Mouse (Mus musculus): ENCODE data around the gene Nek3.
A peak's percentile ranks its signal among the peaks of the same experiment; 100 is the strongest.

Nek3 gene

DNA sequence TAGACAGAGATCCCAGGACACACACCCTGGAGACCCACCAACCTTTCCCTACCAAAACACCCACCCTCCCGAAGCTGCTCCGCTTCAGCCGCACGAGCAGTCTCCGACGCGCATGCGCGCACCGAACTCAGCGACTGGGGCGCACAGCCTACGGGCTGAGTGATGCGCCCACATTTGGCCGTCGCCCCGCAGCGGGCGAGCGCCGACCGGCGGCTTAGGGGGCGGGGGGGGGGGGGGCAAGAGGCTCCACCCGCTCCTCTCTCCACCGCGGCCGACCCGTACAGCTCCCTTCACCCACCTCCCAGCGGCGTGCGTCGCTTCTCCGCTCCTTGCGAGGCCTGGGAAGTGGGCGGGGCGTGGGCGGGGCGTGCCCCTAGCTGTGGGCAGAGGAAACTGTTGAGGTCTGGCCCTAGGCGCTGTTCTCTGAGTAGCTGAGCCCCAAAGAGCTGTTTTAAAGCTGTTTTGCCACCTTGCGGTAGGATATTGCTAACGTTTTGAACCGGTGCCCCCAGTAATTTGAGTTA is at the start of gene Nek3:
Nek3 (minus strand) TSS at position 356 of the 524 bp plus-strand sequence.
- peak; percentile 97 for DNase-seq (ENCODE audit: inconsistent ontology term)

DNA sequence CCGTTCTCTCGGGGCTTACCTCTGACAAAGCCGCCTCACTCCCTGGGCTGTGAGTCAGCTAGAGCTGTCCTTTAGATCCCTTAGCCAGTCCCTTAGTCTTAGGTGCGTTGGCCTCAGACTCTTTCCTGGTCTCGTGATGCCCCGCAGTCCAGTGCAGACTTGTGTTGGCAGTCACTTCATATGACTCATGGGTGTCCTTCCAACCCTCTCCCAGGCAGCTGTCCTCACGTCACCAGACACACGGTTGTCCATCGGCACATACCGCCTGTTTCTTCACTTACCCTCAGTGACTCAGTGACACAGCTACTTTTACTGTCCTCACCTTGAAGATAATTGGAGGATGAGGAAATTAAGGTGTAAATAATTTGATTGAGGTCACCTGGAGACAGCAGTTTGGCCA is 48.6 kb upstream of the Nek3 start:
- no peak for DNase-seq (ENCODE audit: inconsistent ontology term)

DNA sequence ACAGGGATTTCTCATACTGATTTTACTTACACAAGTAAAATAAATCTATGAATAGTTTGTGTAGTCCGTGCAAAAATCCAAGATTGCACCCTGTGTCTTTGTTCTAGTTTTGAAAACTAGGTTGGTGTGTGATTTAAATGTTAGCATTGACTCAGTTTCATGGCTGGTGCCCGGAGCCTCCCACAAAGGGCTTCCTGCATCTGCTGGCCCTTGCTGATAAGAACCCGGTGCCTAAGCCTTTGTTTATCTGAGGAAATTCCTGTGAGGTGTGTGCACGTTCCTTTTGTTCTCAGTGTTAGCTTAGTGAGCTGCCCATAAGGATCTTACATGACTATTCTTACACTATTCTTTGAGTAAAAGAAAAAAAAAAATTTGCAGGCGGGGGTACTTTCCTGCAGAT is 42.8 kb upstream of the Nek3 start:
- DNase-seq (ENCODE audit: inconsistent ontology term): no peak

DNA sequence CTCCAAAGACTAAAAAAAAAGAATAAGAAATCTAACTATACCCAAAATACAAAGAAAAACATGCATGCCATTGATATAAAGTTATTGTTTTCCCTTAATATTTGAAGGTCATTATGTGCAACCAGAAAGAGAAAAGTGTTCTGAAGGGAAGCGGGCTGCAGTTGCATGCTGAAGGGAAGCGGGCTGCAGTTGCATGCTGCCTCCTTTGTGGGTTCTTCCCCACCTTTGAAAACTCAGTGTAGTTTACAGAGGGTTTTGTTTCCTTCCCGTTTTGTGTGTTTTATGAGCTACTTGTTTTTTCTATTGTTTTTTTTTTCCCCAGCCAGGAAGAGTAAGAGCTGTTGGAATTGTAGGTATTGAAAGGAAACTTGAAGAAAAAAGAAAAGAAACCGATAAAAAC is 41.3 kb upstream of the Nek3 start:
- DNase-seq (ENCODE audit: inconsistent ontology term): no peak

DNA sequence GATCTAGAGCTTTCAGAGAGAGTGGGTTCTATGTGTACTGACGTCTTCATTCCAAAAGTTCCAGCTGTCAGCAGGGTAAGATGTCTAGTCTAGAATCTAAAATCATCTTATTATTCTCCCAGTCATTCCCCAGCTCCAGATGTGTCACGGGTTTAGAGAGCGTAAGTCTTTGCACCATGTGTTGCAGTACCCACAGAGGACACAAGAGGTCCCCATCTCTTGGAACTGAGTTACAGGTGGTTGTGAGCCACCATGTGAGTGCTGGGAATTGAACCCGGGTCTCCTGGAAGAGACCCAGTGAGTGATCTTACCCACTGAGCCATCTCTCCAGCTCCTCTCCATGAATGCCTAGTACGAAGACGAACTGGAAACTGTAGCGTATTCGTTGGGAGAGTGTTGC is 33.2 kb upstream of the Nek3 start:
- no peak for DNase-seq (ENCODE audit: inconsistent ontology term)

DNA sequence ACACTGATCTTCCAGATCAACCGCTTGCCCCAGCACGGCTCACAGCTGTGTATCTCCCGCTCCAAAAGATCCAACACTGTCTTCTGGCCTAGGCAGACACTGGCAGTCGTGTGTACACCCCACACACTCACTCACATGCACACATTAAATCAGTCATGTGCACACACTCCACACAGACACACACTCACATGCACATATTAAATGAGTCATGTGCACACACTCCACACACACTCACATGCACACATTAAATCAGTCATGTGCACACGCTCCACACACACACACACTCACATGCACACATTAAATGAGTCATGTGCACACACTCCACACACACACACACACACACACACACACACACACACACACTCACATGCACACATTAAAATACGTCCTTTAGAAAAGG is 31.7 kb upstream of the Nek3 start:
- DNase-seq (ENCODE audit: inconsistent ontology term): no peak

DNA sequence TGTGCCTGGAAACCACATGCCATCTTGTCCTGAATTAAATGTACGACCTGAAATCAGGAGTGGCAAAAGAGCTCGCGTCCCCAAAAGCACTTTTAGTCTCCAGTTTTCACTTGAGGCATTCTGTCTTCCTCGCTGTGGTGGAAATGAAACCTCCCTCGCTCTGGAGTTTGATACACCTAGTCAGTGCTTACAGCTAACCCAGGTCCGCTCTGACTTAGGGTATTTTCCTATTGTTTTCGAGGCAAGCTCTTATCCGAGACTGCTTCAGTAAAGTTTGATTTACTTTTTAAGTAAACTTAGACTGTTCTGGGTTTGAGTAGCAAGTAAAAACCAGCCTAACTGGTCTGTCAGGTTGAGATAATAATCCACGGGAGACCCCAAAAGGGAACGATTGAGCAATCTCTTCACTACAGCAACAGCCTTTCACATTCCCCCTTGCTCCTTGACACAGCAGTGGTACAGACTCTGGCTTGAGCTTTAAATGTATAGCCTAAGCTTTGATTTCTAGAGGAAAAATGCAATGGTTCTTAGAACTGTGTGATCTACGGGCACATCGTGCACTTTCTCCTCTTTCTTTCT is 27.3 kb upstream of the Nek3 start:
- DNase-seq (ENCODE audit: inconsistent ontology term): no peak

DNA sequence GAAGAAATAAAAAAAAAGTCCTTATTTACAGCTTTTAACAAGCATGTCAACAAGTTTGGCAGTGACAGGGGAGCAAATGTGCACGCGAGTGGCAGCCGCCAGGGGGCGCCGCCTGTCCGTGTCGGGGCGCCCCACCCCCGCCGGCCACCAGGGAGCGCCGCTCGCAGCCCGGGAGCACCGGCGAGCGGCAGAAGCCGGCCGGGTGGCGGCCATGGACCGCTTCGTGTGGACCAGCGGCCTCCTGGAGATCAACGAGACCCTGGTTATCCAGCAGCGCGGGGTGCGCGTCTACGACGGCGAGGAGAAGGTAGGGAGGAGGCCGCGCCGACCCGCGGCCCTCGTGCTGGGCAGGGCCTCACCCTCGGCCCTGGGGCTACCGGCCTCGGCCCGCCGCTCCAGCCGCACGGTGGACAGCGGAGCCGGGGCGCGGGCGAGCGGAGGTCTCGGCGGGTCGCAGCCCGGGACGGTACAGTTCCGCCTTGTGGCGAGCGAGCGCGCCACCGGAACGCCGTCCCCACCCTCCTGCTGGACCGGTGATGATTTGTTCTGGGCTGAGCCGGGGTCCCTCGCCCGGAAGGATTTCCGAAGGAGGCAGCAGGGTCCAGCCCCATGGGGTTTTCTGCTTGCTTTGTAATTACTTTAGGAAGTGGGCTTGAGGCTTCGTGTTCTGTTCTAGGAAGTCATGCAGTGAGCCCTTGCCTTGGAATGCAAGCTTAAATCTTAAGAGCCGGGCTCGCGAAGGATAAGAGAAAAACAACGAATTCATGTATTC is 26.6 kb upstream of the Nek3 start, which contains the start of gene Vps36:
Vps36 (plus strand) TSS at position 150 of the 772 bp plus-strand sequence.
- DNase-seq (ENCODE audit: inconsistent ontology term): peak; percentile 93

DNA sequence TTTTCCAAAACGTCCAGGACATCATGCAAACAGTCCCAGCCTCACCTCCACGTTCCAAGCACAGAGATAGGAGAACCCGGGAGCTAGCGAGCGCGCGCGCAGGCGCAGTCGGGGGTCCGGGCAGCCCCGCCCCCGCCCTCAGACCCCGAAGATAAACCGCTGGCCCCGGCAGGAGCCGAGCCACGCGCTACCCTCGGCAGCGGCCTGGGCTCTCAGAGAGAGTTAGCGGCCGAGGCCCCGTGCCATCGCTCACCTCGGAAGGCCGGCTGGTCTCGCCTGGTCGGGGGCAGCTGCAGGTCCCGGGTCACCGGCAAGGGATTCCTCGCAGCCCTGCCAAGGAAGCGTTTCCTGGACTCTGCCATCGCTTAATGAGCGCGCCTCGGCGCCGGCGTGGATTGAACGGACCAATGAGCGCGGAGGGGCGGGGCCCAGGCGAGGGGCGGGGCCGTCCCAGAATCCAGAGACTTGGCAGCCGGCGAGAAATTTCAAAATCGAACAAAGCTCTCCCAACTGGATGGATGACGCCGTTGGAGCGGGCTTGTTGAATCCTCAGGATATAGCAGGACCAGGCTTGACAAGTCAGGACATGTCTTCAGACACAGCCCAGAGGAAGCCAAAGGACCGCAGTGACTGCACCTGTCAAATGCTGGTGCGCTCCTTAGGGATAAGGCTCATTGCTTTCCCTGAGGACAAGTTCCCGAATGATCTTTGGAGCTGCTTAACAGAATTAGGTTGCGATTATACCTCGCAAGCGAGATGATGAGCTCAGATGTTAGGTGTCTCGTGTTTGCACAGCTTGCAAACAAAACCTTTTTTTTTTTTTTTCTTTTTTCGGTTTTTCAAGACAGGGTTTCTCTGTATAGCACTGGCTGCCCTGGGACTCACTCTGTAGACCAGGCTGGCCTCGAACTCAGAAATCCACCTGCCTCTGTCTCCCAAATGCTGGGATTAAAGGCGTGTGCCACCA is 19.5 kb upstream of the Nek3 start, which contains the start of gene Ckap2:
Ckap2 (minus strand) TSS at position 389 of the 967 bp plus-strand sequence.
- DNase-seq (ENCODE audit: inconsistent ontology term): peak; percentile 99

DNA sequence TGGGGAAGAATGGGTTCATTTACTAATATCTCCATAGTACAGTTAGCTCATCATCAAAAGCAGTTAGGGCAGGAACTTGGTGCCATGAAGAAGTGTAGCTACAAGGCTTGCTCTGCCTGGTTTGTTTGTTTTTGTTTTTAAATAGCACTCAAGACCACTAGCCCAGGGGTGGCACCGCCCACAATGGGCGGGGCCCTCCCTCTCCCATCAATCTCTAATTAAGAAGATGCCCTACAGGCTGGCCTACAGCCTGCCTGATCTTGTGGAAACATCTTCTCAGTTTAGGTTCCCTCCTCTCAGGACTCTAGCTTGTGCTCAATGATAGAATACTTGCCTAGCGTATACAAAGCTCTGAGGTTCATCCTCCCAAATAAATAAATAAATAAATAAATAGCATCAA is 18.6 kb upstream of the Nek3 start:
- peak; percentile 83 for DNase-seq (ENCODE audit: inconsistent ontology term)

DNA sequence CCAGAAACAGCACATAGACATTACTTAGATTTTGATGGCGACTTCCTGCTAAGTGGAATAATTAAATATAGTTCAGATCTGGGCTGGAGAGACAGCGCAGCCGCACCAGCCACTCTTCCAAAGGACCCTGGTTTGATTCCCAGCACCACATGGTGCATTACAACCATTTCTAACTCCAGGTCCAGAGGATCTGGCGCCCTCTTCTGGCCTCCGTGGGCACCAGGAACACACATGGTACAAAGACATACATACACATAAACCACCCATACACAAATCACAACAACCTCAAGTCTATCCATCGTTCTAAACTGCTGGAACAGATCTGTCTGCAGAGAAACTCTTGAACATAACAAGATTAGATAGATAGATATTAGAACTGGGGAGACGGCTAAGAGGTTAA is 9.7 kb upstream of the Nek3 start:
- no peak for DNase-seq (ENCODE audit: inconsistent ontology term)

DNA sequence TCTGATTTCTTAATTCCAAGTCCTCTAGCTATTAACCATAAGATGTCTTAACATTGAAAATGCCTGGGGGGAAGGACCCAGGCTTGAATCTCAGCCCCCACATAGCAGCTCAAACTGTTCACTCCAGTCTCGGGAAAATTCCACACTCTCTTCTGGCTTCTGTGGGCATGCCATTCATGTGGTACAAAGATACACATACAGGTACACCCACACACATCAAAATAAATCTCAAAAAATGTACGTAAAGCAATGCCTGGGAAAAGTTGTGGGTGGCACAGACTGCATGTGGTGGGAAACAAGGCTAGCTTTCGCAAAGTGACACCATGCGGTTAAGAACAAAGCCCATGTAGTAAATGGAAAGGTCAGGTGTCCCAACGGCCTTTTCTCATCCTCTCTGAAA is 2.9 kb upstream of the Nek3 start:
- no peak for DNase-seq (ENCODE audit: inconsistent ontology term)

DNA sequence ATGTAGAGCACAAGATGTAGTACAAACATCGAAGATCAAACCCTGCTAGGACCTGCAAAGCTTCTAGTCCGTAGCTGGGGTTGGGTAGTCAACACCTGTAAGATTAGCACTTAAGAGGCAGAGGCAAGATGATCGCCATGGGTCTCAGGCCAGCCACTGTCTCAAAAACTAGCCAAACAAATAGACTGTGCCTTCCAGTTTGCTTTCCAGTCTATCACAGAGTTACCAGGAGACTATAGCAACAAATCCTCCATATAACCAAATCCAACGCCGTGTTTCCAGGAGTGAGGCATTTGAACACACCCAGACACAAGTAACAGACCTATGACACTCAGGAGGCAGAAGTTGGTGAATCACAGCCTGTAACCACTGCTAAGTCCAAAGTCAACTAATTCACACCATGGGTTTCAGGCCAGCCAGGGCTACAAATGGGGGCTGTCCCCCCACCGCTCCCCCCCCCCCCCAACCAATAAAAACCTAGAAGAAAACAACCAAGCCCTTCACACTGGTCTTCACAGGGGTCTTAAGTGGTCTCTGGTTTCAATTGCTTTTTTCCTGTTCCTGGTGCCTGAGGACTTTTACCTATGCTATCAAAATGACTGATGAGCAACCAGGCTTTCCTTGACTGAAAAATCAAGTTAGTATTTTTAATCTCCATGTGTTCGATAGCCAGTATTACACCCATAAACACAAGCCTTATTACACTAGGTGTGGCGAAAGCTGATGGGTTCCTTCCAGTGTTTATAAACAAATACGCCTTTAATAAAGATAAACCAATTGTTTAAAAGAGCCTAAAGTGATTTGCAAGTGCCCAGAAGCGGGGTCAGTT is 770 bp downstream of the Nek3 start:
- no peak for DNase-seq (ENCODE audit: inconsistent ontology term)

DNA sequence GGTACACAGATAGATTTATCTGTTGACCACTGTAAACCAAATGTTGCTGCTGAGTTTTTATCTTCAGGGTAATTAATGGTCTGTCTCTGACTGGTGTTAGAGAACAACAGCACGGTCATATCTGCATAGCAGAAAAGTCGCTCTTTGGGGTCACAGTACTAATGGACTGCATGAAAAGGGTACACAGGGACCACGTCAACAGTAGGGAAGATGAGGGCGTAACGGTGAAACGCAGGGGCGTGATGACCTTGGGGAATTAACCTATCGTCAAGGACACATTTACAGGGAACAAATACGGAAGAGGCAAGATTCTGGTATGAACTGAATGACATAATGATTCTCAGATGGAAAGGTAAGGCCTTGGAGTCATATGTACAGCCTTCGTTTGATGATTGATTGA is 1.8 kb downstream of the Nek3 start:
- DNase-seq (ENCODE audit: inconsistent ontology term): no peak

DNA sequence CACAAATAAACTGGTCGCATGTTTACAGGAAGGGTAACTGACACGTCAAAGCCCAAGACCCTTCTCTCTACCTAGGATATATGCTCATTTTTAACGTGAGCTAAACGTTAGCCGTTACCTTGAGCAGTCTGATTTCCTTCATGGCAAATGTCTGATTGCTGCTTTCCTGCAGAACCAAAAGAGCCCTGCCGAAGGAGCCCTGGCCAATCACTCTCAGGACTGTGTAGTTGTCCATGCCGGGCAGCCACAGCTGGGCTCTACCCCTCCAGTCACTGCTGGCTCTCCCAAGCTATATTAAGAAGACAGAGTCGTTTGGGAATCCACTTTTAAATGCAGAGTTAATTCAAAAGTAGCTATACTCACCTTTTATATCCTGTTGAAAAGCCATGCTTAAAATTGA is 4.0 kb downstream of the Nek3 start:
- DNase-seq (ENCODE audit: inconsistent ontology term): no peak

DNA sequence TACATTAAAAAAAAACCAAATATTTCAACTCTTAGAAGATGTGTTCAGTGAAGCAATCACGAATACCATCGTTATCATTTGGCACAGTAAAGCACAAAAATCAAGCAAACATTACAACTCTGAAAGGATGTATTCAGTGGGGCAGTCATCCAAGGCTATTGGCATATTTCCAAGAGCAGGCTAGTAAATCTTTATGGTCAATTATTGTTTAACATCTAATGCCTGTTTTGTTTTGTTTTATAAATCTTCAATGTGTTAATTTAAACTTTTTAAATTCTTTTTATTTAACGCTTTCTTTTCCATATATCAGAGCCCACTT is 15.9 kb downstream of the Nek3 start:
- DNase-seq (ENCODE audit: inconsistent ontology term): no peak

DNA sequence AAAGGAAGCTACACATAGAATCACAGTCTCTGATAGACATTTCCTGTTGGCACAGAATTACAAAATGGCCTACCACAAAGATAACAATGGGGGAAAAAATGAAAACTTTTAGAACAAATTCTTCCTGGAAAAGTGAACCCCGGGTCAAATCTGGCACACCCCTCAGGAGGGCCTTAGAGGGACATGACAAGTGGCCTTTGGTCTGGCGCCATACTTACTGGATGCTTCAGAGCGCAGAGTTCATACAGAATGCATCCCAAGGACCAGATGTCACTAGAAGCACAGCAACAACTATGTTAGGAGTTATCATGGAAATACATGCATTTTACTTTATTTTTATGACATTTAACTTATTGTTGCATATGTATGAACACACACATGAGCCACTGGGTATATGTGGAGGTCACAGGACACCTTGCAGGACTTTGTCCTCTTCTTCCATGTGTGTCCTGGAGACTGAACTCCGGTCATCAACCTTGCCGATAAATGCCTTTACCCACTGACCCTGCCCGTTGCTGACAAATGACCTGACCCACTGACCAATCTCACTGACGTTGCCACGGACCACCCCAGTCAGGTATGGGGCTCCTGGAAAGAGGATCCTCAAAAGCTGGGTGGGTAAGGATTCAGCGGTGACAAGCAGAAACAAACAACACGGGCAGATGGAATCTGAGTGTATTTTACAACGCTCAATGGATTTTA is 16.4 kb downstream of the Nek3 start:
- no peak for DNase-seq (ENCODE audit: inconsistent ontology term)

DNA sequence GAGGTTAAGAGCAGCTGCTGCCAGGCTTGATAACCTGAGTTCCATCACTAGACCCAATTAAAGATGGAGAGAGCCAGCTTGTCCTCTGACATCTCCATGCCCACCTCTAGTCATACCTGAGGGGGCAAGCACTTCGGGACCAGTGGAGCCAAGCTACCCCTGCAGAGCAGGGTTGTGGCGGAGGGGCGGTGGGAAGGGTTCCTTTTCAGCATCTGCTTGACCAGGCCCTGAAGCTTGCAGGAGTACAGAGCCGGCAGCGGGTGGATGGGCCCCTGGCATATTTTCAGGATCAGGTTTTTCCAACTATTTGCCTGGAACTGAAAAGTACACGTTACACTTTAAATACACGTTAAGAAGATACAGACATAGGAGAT is 17.9 kb downstream of the Nek3 start:
- no peak for DNase-seq (ENCODE audit: inconsistent ontology term)

DNA sequence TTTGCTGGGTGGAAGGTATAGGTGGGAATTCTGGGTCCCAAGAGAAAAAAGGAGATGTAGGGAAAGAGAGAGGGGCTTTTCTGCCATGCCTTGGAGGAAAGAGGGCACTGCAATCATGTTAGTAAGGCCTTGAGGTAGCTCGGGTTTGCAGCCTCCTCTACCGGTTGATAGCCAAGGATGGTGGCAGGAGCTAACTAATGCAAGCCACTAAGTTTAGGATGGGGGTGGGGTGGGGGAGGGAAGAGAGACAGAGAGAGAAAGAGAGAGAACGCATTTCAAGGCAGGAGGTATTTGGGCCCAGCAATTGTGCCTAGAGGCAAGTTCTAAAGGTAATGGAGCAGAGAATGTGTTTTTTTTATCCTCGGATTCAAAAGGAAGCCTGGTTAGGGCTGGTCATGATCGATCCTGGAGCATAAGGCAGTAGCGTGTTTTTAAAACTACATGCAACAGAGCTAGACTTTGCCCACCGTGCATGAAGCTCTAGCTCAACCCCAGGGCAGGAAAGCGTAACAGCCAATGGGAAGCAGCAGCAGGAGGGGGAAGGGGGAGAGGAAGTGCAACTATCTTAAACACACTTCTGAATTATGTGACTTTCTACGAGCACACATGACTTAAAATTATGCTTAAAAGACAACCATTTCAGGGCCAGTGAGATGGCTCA is 18.4 kb downstream of the Nek3 start:
- DNase-seq (ENCODE audit: inconsistent ontology term): no peak

DNA sequence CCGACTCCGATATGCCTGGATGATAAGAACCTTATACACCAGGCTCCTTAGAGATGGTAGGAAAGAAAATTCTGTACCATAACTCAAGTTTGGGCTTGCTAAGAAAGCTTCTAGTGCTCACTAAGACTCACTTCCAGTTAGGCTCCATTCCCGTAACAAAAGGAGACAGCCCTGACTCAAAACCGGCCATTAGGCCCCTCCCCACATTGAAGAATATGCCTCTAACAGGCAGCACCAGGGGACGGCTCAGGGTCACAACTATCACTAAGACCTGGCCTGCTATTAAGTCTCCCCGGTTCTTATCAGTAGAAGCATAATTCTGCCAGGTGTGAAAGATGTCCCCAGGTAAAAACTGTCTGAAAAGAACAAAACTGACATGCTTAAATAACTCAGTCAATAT is 20.4 kb downstream of the Nek3 start:
- DNase-seq (ENCODE audit: inconsistent ontology term): no peak

Measured in Muller cell, postnatal 12 days (primary cell).